Mouse (Mus musculus): ENCODE measurements around the gene Arrdc4.

- TF ChIP-seq MAX (IDR thresholded peaks at IDR 0.05; ENCODE audit: low read length): no peak
- no peak for TF ChIP-seq ZMIZ1 (IDR thresholded peaks at IDR 0.05; ENCODE audit: low read depth, low read length)
- no peak for TF ChIP-seq POLR2A (IDR thresholded peaks at IDR 0.05; ENCODE audit: low read depth, low read length)
- no peak for TF ChIP-seq ZNF384 (IDR thresholded peaks at IDR 0.05; ENCODE audit: low read depth, low read length)
- no peak for TF ChIP-seq CTCF (conservative IDR thresholded peaks at IDR 0.05 in 1 of 2, IDR thresholded peaks at IDR 0.05 in 1 of 2; ENCODE audit: low read depth in 2 of 2, low read length in 2 of 2)
- TF ChIP-seq RCOR1 (conservative IDR thresholded peaks at IDR 0.05; ENCODE audit: low read depth, low read length): no peak
- TF ChIP-seq ELF1 (IDR thresholded peaks at IDR 0.05; ENCODE audit: low read depth, low read length): no peak
- TF ChIP-seq MAZ (IDR thresholded peaks at IDR 0.05; ENCODE audit: low read depth, low read length): no peak
- no peak for TF ChIP-seq NELFE (IDR thresholded peaks at IDR 0.05; ENCODE audit: low read depth, low read length)
- no peak for TF ChIP-seq TCF12 (IDR thresholded peaks at IDR 0.05; ENCODE audit: low read depth, low read length)
- TF ChIP-seq JUND (conservative IDR thresholded peaks at IDR 0.05; ENCODE audit: low read depth, low read length): no peak
- TF ChIP-seq KAT2A (IDR thresholded peaks at IDR 0.05; ENCODE audit: insufficient replicate concordance, low read length): no peak
- no peak for TF ChIP-seq USF1 (IDR thresholded peaks at IDR 0.05; ENCODE audit: low read depth, low read length)
These were observed 7.7 kb upstream of the Arrdc4 start for GRCm38 (mm10) chr7:68756656-68757204.

Measured in CH12.LX (cell line).